Mouse (Mus musculus): ENCODE results near the gene Pcsk4. TPM values are rescaled to one million over a fixed set of nuclear protein-coding genes. Genes with fewer than 3 reads are reported as not detected.

Pcsk4 gene
- total and polyA plus RNA-seq, 2 experiments from 2014 or later, result 3.8 to 11.8 TPM

GRCm38 (mm10) chr10:80302082-80302355 lies 27.3 kb downstream of the Pcsk4 start:
- Histone ChIP-seq H3K4me2 (ENCODE audit: low read depth, low read length) (peak overlapping the region; percentile 74), H3K27me3 (ENCODE audit: insufficient read depth, low read length) (no peaks in the 10 kb centered on the region), H3K36me3 (ENCODE audit: insufficient read depth, low read length) (peaks cover 25% of the 10 kb centered on the region), H3K9ac (replicated peaks; ENCODE audit: low read length) (peak overlapping the region; percentile 90), H3K9me3 (ENCODE audit: low read length) (no peaks in the 10 kb centered on the region), H3K27ac (peak overlapping the region; percentile 99), H3K4me3 (ENCODE audit: low read length) (peak overlapping the region; percentile 58), H3K4me1 (ENCODE audit: insufficient read depth, low read length) (peaks cover 34% of the 10 kb centered on the region)
- WGBS, result 32% methylated on average over 5 of the region's 5 CpGs
- ATAC-seq (no peak), DNase-seq (ENCODE audit: low spot score) (no peak)
- no peak for TF ChIP-seq CTCF (IDR thresholded peaks at IDR 0.05; ENCODE audit: low read depth)

GRCm38 (mm10) chr10:80301256-80302081 lies 27.8 kb downstream of the Pcsk4 start:
- H3K27me3 ChIP-seq (ENCODE audit: insufficient read depth, low read length), result no peaks in the 10 kb centered on the region
- H3K4me1 ChIP-seq (ENCODE audit: insufficient read depth, low read length), result peaks cover 40% of the 10 kb centered on the region
- 44% methylated on average over 10 of the region's 10 CpGs for WGBS
- no peaks in the 10 kb centered on the region for H3K9me3 ChIP-seq (ENCODE audit: low read length)
- peak overlapping the region; percentile 99 for H3K27ac ChIP-seq
- peak; percentile 20; the same call in 1 of the 2 replicates for TF ChIP-seq CTCF (IDR thresholded peaks at IDR 0.05; ENCODE audit: low read depth)
- peak overlapping the region; percentile 90 for H3K9ac ChIP-seq (replicated peaks; ENCODE audit: low read length)
- ATAC-seq (no peak), DNase-seq (ENCODE audit: low spot score) (no peak)
- peak overlapping the region; percentile 74 for H3K4me2 ChIP-seq (ENCODE audit: low read depth, low read length)
- peak overlapping the region; percentile 58 for H3K4me3 ChIP-seq (ENCODE audit: low read length)
- peaks cover 19% of the 10 kb centered on the region for H3K36me3 ChIP-seq (ENCODE audit: insufficient read depth, low read length)

- ATAC-seq, result peak; percentile 77
- H3K4me1 ChIP-seq (ENCODE audit: insufficient read depth, low read length), result peaks cover 42% of the 10 kb centered on the region
Observed at GRCm38 (mm10) chr10:80300672-80301181, 28.6 kb downstream of the Pcsk4 start.

GRCm38 (mm10) chr10:80299824-80300223 lies 29.5 kb downstream of the Pcsk4 start:
- Histone ChIP-seq H3K4me2 (ENCODE audit: low read depth, low read length) (peak overlapping the region; percentile 74), H3K27me3 (ENCODE audit: insufficient read depth, low read length) (no peaks in the 10 kb centered on the region), H3K9ac (replicated peaks; ENCODE audit: low read length) (peak overlapping the region; percentile 90), H3K4me3 (ENCODE audit: low read length) (peak overlapping the region; percentile 58), H3K36me3 (ENCODE audit: insufficient read depth, low read length) (peaks cover 4% of the 10 kb centered on the region; the same call in 1 of the 2 replicates), H3K9me3 (ENCODE audit: low read length) (no peaks in the 10 kb centered on the region), H3K4me1 (ENCODE audit: insufficient read depth, low read length) (peaks cover 46% of the 10 kb centered on the region), H3K27ac (peak overlapping the region; percentile 99)
- WGBS, result 38% methylated on average over 10 of the region's 10 CpGs
- no peak for TF ChIP-seq CTCF (IDR thresholded peaks at IDR 0.05; ENCODE audit: low read depth)
- ATAC-seq, result no peak
- peak; percentile 31 for DNase-seq (ENCODE audit: low spot score)

More at GRCm38 (mm10) chr10:80300672-80301181, 28.6 kb downstream of the Pcsk4 start:
- Histone ChIP-seq H3K4me3 (ENCODE audit: low read length) (peak overlapping the region; percentile 58), H3K9me3 (ENCODE audit: low read length) (no peaks in the 10 kb centered on the region), H3K27me3 (ENCODE audit: insufficient read depth, low read length) (no peaks in the 10 kb centered on the region), H3K27ac (peak overlapping the region; percentile 99), H3K4me2 (ENCODE audit: low read depth, low read length) (peak overlapping the region; percentile 74), H3K9ac (replicated peaks; ENCODE audit: low read length) (peak overlapping the region; percentile 90), H3K36me3 (ENCODE audit: insufficient read depth, low read length) (peaks cover 13% of the 10 kb centered on the region)
- DNase-seq (ENCODE audit: low spot score), result peak; percentile 92
- 7% methylated on average over 11 of the region's 11 CpGs for WGBS
- no peak; the same call in 1 of the 2 replicates for TF ChIP-seq CTCF (IDR thresholded peaks at IDR 0.05; ENCODE audit: low read depth)

GRCm38 (mm10) chr10:80299301-80299700 lies 30.0 kb downstream of the Pcsk4 start:
- Histone ChIP-seq H3K4me3 (ENCODE audit: low read length) (peak overlapping the region; percentile 58), H3K4me2 (ENCODE audit: low read depth, low read length) (peak overlapping the region; percentile 74), H3K9me3 (ENCODE audit: low read length) (no peaks in the 10 kb centered on the region), H3K4me1 (ENCODE audit: insufficient read depth, low read length) (peaks cover 46% of the 10 kb centered on the region), H3K9ac (replicated peaks; ENCODE audit: low read length) (peak overlapping the region; percentile 90), H3K36me3 (ENCODE audit: insufficient read depth, low read length) (peaks cover 4% of the 10 kb centered on the region; the same call in 1 of the 2 replicates), H3K27ac (peak overlapping the region; percentile 99), H3K27me3 (ENCODE audit: insufficient read depth, low read length) (no peaks in the 10 kb centered on the region)
- TF ChIP-seq CTCF (IDR thresholded peaks at IDR 0.05; ENCODE audit: low read depth), result no peak
- 0 out of 2 replicates have a peak, but pooled peaks have one; percentile 0 for ATAC-seq
- WGBS, result 5% methylated on average over 15 of the region's 15 CpGs
- DNase-seq (ENCODE audit: low spot score), result peak; percentile 80

- H3K4me1 ChIP-seq (ENCODE audit: insufficient read depth, low read length), result peaks cover 46% of the 10 kb centered on the region
- WGBS, result 2% methylated on average over 24 of the region's 26 CpGs
- peak; percentile 56; the same call in 1 of the 2 replicates for TF ChIP-seq CTCF (IDR thresholded peaks at IDR 0.05; ENCODE audit: low read depth)
Observed at GRCm38 (mm10) chr10:80298571-80299281, 30.6 kb downstream of the Pcsk4 start.

More at GRCm38 (mm10) chr10:80298571-80299281, 30.6 kb downstream of the Pcsk4 start:
- peak overlapping the region; percentile 90 for H3K9ac ChIP-seq (replicated peaks; ENCODE audit: low read length)
- no peaks in the 10 kb centered on the region for H3K9me3 ChIP-seq (ENCODE audit: low read length)
- peak overlapping the region; percentile 74 for H3K4me2 ChIP-seq (ENCODE audit: low read depth, low read length)
- H3K27me3 ChIP-seq (ENCODE audit: insufficient read depth, low read length), result no peaks in the 10 kb centered on the region
- ATAC-seq, result peak; percentile 80
- peak overlapping the region; percentile 58 for H3K4me3 ChIP-seq (ENCODE audit: low read length)
- peak; percentile 97 for DNase-seq (ENCODE audit: low spot score)
- H3K36me3 ChIP-seq (ENCODE audit: insufficient read depth, low read length), result peaks cover 10% of the 10 kb centered on the region; the same call in 1 of the 2 replicates
- peak overlapping the region; percentile 99 for H3K27ac ChIP-seq
